Mouse (Mus musculus): ENCODE measurements around the gene Nudt4. TPM values are rescaled to one million over a fixed set of nuclear protein-coding genes. Genes with fewer than 3 reads are reported as not detected.

The Nudt4 gene
- polyA plus RNA-seq, 1 experiment from 2014 or later = 123 TPM

DNA sequence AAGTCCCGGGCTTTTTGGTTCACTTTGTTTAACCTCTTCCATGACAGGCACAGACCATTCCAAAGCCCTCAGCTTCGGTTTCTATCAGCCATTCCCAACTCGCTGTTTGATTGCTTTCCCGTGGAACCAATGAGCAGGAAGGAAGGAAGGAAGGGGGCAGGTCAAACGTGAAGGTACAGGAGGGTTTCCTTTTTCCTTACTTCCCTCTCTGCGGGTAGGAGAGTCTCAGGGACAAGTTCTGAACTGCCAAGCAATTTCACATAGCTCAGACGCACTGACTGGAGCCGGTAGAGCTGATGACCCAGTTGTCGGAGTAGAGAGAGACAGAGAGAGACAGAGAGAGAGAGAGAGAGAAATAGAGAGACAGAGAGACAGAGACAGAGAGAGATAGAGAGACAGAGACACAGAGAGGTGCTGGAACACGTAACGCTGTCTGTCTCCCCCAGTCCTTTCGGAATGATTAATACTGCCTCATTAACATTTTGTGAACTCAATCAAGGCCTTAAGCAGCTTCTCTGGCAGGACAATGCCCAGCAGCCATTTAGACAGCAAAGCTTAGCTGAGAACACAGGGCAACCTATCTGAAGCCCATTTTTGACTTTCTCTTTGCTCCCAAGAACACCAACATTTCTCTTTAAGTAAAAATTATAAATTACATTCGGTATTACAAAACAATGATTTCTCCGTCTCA is 13.1 kb upstream of the Nudt4 start:
- Histone ChIP-seq H3K9ac (ENCODE audit: low read length) (no peak overlapping the region), H3K36me3 (ENCODE audit: control insufficient read depth, insufficient read depth, low read length) (no peaks in the 10 kb centered on the region), H3K4me2 (ENCODE audit: low read depth, low read length, severe bottlenecking) (no peak overlapping the region), H3K4me3 (ENCODE audit: low read depth, low read length) (no peak overlapping the region), H3K9me3 (ENCODE audit: control insufficient read depth, low read length) (no peaks in the 10 kb centered on the region), H3K27ac (ENCODE audit: low read depth, low read length) (no peak overlapping the region), H3K4me1 (replicated peaks; ENCODE audit: control insufficient read depth, insufficient read depth, low read length) (peaks cover 3% of the 10 kb centered on the region), H3K27me3 (ENCODE audit: control insufficient read depth, insufficient read depth, low read length) (no peaks in the 10 kb centered on the region)
- ATAC-seq (replicated peaks; ENCODE audit: low FRiP score) (peak; percentile 67; the same call in 1 of the 2 replicates), DNase-seq (ENCODE audit: low spot score) (no peak)
- WGBS = 54% methylated on average over 14 of the region's 14 CpGs

DNA sequence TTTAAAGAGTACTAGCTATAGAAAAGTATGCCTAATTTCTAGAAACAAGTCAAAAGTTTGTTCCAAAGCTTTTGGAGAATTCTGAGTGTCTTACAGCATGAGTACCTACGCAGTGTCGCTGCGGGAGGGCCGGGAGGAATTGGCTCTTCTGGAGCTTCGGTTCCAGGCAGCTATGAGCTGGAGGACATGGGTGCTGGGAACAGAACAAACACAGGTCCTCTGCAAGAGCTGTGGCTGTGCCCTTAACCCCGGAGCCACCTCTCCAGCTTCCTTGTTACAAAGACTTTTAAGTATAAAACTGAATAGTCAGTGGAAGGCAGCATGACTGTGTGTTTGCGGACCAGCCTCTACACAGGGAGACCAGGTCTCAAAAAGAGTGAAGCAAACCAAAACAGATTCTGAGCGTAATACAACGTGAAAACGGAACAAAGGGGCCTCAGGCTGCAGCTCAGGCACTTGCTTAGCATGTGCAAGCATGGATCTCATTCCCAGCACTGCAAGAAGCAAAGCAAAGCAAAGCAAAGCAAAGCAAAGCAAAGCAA is 12.0 kb upstream of the Nudt4 start:
- Histone ChIP-seq H3K36me3 (ENCODE audit: control insufficient read depth, insufficient read depth, low read length) (no peaks in the 10 kb centered on the region), H3K27ac (ENCODE audit: low read depth, low read length) (no peak overlapping the region), H3K4me1 (replicated peaks; ENCODE audit: control insufficient read depth, insufficient read depth, low read length) (peaks cover 3% of the 10 kb centered on the region), H3K4me2 (ENCODE audit: low read depth, low read length, severe bottlenecking) (no peak overlapping the region), H3K27me3 (ENCODE audit: control insufficient read depth, insufficient read depth, low read length) (no peaks in the 10 kb centered on the region), H3K4me3 (ENCODE audit: low read depth, low read length) (no peak overlapping the region), H3K9me3 (ENCODE audit: control insufficient read depth, low read length) (no peaks in the 10 kb centered on the region), H3K9ac (ENCODE audit: low read length) (no peak overlapping the region)
- ATAC-seq (replicated peaks; ENCODE audit: low FRiP score) = no peak
- 82% methylated on average over 10 of the region's 10 CpGs for WGBS
- no peak for DNase-seq (ENCODE audit: low spot score)

DNA sequence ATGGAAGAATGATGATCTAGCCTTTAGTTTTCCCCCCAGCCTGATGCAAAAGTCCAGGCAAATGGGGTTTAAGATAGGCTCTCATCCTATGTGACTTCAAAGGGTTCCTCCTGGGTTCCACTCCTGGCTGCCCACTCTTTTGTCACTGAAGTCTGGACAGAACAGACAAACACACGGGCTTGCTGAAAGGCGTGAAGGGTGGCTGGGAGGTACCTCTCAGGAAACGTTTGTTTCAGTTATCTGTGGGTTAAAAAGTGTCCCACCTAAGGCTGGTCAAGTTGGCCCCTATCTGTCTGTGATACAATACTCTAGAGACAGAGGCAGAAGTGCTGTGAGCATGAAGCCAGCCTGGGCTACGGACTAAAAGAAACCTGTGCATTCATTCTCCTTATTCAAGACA is 11.0 kb upstream of the Nudt4 start:
- Histone ChIP-seq H3K27me3 (ENCODE audit: control insufficient read depth, insufficient read depth, low read length) (no peaks in the 10 kb centered on the region), H3K4me2 (ENCODE audit: low read depth, low read length, severe bottlenecking) (no peak overlapping the region), H3K4me3 (ENCODE audit: low read depth, low read length) (no peak overlapping the region), H3K4me1 (replicated peaks; ENCODE audit: control insufficient read depth, insufficient read depth, low read length) (peaks cover 3% of the 10 kb centered on the region), H3K9me3 (ENCODE audit: control insufficient read depth, low read length) (no peaks in the 10 kb centered on the region), H3K36me3 (ENCODE audit: control insufficient read depth, insufficient read depth, low read length) (no peaks in the 10 kb centered on the region), H3K27ac (ENCODE audit: low read depth, low read length) (no peak overlapping the region), H3K9ac (ENCODE audit: low read length) (no peak overlapping the region)
- DNase-seq (ENCODE audit: low spot score) = no peak
- 79% methylated on average over 4 of the region's 4 CpGs for WGBS
- no peak for ATAC-seq (replicated peaks; ENCODE audit: low FRiP score)

DNA sequence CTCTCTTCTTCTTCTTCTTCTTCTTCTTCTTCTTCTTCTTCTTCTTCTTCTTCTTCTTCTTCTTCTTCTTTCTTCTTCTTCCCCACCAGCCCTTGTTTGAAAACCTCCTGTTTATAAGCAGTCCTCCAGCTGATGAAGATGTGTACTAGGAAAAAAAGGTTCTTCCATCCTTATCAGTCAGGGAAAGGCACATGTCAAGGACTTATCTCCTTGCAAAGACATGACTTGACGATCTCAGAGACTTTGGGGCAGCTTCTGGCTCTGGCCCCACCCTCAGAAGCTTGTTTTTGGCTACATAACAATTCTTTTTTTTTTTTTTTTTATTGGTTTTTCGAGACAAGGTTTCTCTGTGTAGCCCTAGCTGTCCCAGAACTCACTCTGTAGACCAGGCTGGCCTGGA is 5.5 kb upstream of the Nudt4 start:
- Histone ChIP-seq H3K9ac (ENCODE audit: low read length) (no peak overlapping the region), H3K4me3 (ENCODE audit: low read depth, low read length) (no peak overlapping the region), H3K9me3 (ENCODE audit: control insufficient read depth, low read length) (no peaks in the 10 kb centered on the region), H3K27me3 (ENCODE audit: control insufficient read depth, insufficient read depth, low read length) (no peaks in the 10 kb centered on the region), H3K4me1 (replicated peaks; ENCODE audit: control insufficient read depth, insufficient read depth, low read length) (peaks cover 6% of the 10 kb centered on the region; the same call in 1 of the 2 replicates), H3K4me2 (ENCODE audit: low read depth, low read length, severe bottlenecking) (no peak overlapping the region), H3K36me3 (ENCODE audit: control insufficient read depth, insufficient read depth, low read length) (no peaks in the 10 kb centered on the region), H3K27ac (ENCODE audit: low read depth, low read length) (no peak overlapping the region)
- DNase-seq (ENCODE audit: low spot score) (no peak), ATAC-seq (replicated peaks; ENCODE audit: low FRiP score) (no peak)
- 68% methylated on average over 2 of the region's 2 CpGs for WGBS

DNA sequence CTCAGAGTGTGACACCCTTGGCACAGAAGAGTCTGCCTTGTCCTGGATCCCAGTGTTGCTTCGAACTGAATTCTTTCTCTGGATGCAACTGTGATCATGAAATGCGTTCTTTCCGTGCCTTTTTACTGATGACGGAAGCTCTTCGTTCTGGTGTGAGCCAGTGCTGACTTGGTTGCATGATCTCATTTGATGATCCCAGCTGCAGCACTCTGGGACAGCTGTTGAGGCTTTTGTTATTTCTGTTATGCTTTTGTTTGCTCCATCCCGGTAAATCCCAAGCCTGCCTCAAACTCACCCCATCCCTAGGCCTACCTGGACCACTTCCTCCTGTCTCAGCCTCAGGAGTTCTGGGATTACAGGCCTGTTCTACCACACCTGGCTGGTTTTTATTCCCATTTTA is 4.1 kb upstream of the Nudt4 start:
- peak; percentile 27 for DNase-seq (ENCODE audit: low spot score)
- peaks cover 6% of the 10 kb centered on the region; the same call in 1 of the 2 replicates for H3K4me1 ChIP-seq (replicated peaks; ENCODE audit: control insufficient read depth, insufficient read depth, low read length)
- ATAC-seq (replicated peaks; ENCODE audit: low FRiP score) = no peak
- WGBS = 83% methylated on average over 6 of the region's 6 CpGs
- no peaks in the 10 kb centered on the region for H3K27me3 ChIP-seq (ENCODE audit: control insufficient read depth, insufficient read depth, low read length)
- no peak overlapping the region for H3K9ac ChIP-seq (ENCODE audit: low read length)
- no peak overlapping the region for H3K27ac ChIP-seq (ENCODE audit: low read depth, low read length)
- H3K36me3 ChIP-seq (ENCODE audit: control insufficient read depth, insufficient read depth, low read length) = no peaks in the 10 kb centered on the region
- no peak overlapping the region for H3K4me2 ChIP-seq (ENCODE audit: low read depth, low read length, severe bottlenecking)
- H3K9me3 ChIP-seq (ENCODE audit: control insufficient read depth, low read length) = no peaks in the 10 kb centered on the region
- no peak overlapping the region for H3K4me3 ChIP-seq (ENCODE audit: low read depth, low read length)

DNA sequence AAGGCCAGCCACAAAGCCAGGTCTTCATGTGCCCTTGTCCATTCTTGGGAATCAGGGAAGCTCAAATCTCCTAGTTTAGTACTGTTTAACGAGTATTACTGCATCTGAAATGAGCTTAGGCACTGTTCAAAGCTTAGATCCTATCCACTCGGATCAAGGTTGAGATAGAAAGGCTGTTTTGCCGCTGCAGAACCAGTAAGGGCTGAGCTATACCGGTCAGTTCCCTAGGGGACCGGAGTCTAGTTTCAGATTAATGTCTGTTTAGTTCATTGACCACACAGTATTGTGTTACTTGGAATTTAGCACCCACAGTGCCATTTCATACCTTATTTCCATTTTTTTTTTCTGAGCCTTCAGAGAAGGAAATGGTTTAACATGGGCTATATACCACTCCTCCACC is 3.6 kb upstream of the Nudt4 start:
- no peak for ATAC-seq (replicated peaks; ENCODE audit: low FRiP score)
- 60% methylated on average over 5 of the region's 5 CpGs for WGBS
- Histone ChIP-seq H3K4me1 (replicated peaks; ENCODE audit: control insufficient read depth, insufficient read depth, low read length) (peaks cover 6% of the 10 kb centered on the region; the same call in 1 of the 2 replicates), H3K4me3 (ENCODE audit: low read depth, low read length) (no peak overlapping the region), H3K4me2 (ENCODE audit: low read depth, low read length, severe bottlenecking) (no peak overlapping the region), H3K27ac (ENCODE audit: low read depth, low read length) (no peak overlapping the region), H3K27me3 (ENCODE audit: control insufficient read depth, insufficient read depth, low read length) (no peaks in the 10 kb centered on the region), H3K36me3 (ENCODE audit: control insufficient read depth, insufficient read depth, low read length) (no peaks in the 10 kb centered on the region), H3K9me3 (ENCODE audit: control insufficient read depth, low read length) (no peaks in the 10 kb centered on the region), H3K9ac (ENCODE audit: low read length) (no peak overlapping the region)
- DNase-seq (ENCODE audit: low spot score) = peak; percentile 20

DNA sequence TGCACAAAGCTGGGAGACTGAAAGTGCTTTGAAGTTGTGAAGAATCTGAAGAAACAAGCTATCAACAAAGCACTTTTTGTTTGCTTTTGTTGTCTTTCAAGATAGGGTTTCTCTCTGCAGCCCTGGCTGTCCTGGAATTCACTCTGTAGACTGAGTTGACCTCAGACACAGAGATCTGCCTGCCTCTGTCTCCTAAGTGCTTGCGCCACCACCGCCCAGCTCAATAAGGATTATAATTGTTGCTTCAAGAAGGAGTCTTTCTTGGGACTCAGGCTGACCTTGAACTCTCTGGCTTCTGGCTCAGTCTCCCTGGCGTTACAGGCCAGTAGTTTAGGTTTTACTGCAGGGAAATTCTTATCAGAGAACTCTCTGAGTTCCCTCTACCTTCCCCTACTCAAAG is 2.8 kb upstream of the Nudt4 start:
- no peak for ATAC-seq (replicated peaks; ENCODE audit: low FRiP score)
- Histone ChIP-seq H3K4me3 (ENCODE audit: low read depth, low read length) (no peak overlapping the region), H3K27ac (ENCODE audit: low read depth, low read length) (no peak overlapping the region), H3K36me3 (ENCODE audit: control insufficient read depth, insufficient read depth, low read length) (no peaks in the 10 kb centered on the region), H3K4me1 (replicated peaks; ENCODE audit: control insufficient read depth, insufficient read depth, low read length) (peaks cover 6% of the 10 kb centered on the region; the same call in 1 of the 2 replicates), H3K4me2 (ENCODE audit: low read depth, low read length, severe bottlenecking) (no peak overlapping the region), H3K9ac (ENCODE audit: low read length) (no peak overlapping the region), H3K27me3 (ENCODE audit: control insufficient read depth, insufficient read depth, low read length) (no peaks in the 10 kb centered on the region), H3K9me3 (ENCODE audit: control insufficient read depth, low read length) (no peaks in the 10 kb centered on the region)
- 100% methylated on average over 3 of the region's 3 CpGs for WGBS
- peak; percentile 41 for DNase-seq (ENCODE audit: low spot score)

DNA sequence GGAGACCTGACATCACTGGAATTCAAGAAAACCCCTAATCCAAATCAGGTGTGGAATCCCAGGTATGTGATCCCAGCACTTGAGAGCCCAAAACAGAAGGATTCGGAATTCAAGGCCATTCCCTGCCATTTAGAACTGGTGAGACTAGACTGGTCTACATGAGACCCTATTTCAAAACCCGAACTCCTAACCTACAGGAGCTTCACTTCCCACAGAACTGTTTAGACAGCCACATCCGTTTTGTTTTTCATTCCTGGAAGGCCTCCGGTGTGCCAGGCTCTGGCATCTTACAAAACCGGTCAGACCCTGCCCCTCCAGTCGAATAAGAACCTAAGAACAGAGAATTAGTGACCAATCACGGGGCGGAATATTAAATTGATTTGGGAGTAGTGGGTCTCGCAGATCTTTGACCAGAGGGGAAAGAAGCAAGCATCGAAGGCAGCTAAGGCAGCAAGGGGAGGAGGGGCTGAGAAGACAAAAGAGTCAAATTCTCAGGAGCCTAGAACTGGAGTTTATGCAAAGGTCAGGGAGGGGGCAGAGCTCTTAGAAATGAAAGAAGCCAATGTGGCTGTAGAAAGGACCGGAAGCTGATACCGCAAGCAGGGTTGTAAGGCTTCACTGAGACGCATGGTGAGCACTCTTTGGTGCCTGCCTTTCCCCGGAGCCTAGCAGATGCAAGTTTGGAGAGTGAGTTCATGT is 1.4 kb upstream of the Nudt4 start:
- no peak overlapping the region for H3K4me3 ChIP-seq (ENCODE audit: low read depth, low read length)
- peaks cover 6% of the 10 kb centered on the region; the same call in 1 of the 2 replicates for H3K4me1 ChIP-seq (replicated peaks; ENCODE audit: control insufficient read depth, insufficient read depth, low read length)
- H3K9ac ChIP-seq (ENCODE audit: low read length) = no peak overlapping the region
- WGBS = 24% methylated on average over 14 of the region's 14 CpGs
- DNase-seq (ENCODE audit: low spot score) (peak; percentile 49), ATAC-seq (replicated peaks; ENCODE audit: low FRiP score) (no peak)
- H3K27ac ChIP-seq (ENCODE audit: low read depth, low read length) = no peak overlapping the region
- H3K9me3 ChIP-seq (ENCODE audit: control insufficient read depth, low read length) = no peaks in the 10 kb centered on the region
- no peaks in the 10 kb centered on the region for H3K27me3 ChIP-seq (ENCODE audit: control insufficient read depth, insufficient read depth, low read length)
- no peak overlapping the region for H3K4me2 ChIP-seq (ENCODE audit: low read depth, low read length, severe bottlenecking)
- H3K36me3 ChIP-seq (ENCODE audit: control insufficient read depth, insufficient read depth, low read length) = no peaks in the 10 kb centered on the region

All from forebrain, embryonic 11.5 days (tissue).